Mouse (Mus musculus) T-helper 1 cell (primary cell): ENCODE data around the gene Tmbim6.

Experiments used
- in situ Hi-C: fragments of 300-600 bp; cut with MboI, MseI; formaldehyde crosslinking; loops from one replicate; pipeline ENCODE4 v1.15.1; 2025; ENCODE audit warnings: high pct_unique_total_duplicates

Gene Tmbim6

GRCm38 (mm10) chr15:99392486-99393385 lies at the start of gene Tmbim6:
Gene Tmbim6 (plus strand): TSS chr15:99392882.
- in situ Hi-C loops, result no loop called here

GRCm38 (mm10) chr15:99343414-99344147 lies 49.1 kb upstream of the Tmbim6 start:
- in situ Hi-C loops, result loop anchor here (10.0 kb wide), 1 partner anchor 1071 kb away; no protein-coding TSS in a partner anchor

GRCm38 (mm10) chr15:99344148-99344870 lies 48.4 kb upstream of the Tmbim6 start:
- in situ Hi-C loops, result loop anchor here (10.0 kb wide), 1 partner anchor 1070 kb away; no protein-coding TSS in a partner anchor

DNA sequence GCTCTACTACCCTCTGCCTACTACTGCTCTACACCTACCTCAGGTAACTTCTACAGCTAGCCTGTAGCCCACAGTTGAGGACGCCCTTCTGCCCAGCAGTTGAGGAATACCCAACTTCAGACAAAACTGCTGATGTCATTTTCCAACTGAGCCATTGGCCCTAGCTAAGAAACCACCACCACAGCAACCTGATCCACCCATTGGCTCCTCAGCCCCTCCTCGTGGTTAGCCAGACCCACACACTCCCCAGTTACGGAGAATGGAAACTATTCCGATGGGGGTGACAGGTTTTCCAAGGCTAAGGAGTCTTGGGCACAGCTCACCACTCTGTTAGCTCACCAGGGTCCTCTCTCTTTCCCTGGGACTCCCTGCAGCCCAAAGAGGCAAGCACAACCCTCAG lies 47.7 kb upstream of the Tmbim6 start:
- in situ Hi-C loops, result loop anchor here (10.0 kb wide), 1 partner anchor 1070 kb away; no protein-coding TSS in a partner anchor

DNA sequence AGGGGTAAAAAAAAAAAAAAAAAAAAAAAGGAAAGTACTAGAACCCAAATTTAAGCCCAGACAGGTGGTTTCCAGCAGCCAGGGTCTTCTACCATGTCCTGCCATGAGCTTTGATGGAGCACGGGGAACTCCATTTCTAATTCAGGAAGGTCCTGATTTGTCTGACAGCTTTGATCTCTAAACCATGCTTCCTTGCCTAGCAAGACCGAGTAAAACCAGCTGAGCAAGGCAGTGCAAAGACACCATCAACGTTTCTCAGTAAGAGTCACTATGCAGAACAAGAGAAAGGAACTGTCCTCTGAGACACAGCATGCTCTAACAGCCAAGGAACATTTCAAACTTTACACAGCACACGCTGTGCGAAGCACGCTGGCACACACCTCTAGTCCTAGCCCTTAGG lies 41.1 kb upstream of the Tmbim6 start:
- in situ Hi-C loops, result no loop called here

DNA sequence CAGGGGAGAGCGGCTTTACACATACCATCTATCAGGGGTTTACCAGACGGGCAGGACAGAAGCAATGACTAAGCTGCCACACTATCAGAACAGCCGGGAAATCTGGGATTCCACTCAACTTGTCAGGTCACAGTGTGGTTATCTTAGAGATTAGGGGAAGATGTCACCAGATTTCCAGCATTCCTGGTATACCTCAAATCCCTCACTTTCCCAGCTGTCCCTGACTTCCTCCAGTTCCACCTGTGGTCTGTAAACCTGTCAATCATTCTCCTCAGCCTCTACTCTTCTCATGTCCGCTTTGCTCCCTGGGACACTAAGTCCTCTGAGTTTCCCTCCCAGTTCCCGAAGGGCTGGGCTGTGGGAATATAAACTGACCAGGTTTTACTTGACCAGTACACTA lies 40.4 kb upstream of the Tmbim6 start:
- in situ Hi-C loops, result no loop called here

GRCm38 (mm10) chr15:99355660-99356059 lies 37.0 kb upstream of the Tmbim6 start:
- in situ Hi-C loops, result no loop called here

DNA sequence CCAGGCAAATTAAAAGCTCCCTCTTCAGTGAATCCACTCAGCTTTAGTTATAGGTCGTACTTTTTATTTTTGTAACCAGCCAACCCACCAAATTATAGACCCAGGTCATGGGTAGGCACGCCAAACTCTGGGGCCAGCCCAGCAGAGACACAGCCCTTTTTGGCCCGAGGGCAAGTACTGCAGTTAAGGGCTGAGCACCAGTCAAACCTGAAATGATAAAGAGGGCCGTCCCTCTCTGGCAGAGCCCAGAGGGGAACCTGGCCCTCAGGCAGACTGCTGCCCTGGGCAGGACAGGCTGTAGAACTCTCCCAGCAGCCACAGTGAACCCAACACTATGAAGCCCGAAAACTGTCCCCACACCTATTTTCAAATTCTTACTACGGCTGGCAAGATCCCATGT lies 36.2 kb upstream of the Tmbim6 start:
- in situ Hi-C loops, result no loop called here

- in situ Hi-C loops, result no loop called here
These were observed 33.7 kb upstream of the Tmbim6 start for GRCm38 (mm10) chr15:99358952-99359351.

- in situ Hi-C loops, result no loop called here
These were observed 28.6 kb upstream of the Tmbim6 start for GRCm38 (mm10) chr15:99364022-99364530.

DNA sequence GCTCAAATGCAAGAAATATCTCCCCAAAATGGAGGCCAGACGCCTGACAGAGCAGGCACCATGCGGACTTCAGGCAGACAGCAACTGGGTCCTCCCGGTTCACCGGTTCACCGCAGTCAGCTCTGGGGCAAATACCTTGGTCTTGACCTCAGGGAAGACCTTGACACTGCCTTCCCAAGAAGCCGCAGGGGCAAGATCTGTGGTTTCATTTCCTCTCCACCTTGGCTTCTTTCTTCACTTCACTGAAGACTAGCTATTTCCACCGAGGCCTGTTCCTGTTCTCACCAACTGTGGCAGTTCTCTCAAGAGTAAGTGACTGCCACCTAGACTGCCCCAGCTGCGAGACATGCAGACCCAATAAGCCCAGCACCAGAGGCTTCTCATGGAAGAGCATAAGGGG lies 27.8 kb upstream of the Tmbim6 start:
- in situ Hi-C loops, result no loop called here

- in situ Hi-C loops, result no loop called here
These were observed 24.0 kb upstream of the Tmbim6 start for GRCm38 (mm10) chr15:99368583-99369266.

DNA sequence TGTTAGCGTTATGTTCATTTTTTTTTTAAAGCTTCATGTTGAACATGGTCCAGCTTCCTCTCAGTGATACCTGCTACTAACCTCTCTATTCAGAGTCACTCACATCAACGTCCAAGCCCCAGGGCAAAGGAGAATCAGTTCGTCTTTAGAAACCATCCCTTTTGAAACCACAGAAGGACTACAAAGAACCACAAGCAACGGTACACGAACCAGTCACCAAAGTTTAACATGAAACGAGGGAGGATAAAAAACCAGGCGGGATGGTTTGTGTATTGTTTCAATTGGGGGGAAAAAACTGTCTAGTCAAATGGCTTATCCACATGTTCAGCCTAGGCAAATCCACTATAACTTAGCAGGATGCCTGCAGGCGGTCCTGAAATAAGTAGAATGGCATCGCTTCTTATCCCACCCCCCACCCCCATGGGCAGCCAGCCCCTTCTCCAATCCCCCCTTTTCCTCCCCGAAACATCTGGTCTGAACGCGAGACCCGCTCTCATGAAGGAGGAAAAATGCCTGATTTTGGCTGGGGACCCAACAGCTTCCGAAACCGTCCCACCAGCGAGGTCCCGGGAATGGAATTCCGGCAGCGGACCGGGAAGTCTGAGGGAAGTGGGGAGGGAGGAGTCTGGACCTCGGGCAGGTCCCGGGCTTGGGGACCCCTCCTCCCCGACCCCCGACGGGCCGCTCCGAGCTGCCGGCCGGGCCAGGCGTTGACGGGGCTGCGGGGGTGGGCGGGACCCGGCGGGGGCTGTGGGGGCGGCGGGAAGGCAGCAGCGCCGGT lies 23.1 kb upstream of the Tmbim6 start:
- in situ Hi-C loops, result no loop called here

GRCm38 (mm10) chr15:99370259-99370691 lies 22.4 kb upstream of the Tmbim6 start, which contains the start of gene Fmnl3:
Gene Fmnl3 (minus strand): TSS chr15:99370482.
- in situ Hi-C loops, result no loop called here

- in situ Hi-C loops, result no loop called here
These were observed 20.9 kb upstream of the Tmbim6 start for GRCm38 (mm10) chr15:99371526-99372340.

DNA sequence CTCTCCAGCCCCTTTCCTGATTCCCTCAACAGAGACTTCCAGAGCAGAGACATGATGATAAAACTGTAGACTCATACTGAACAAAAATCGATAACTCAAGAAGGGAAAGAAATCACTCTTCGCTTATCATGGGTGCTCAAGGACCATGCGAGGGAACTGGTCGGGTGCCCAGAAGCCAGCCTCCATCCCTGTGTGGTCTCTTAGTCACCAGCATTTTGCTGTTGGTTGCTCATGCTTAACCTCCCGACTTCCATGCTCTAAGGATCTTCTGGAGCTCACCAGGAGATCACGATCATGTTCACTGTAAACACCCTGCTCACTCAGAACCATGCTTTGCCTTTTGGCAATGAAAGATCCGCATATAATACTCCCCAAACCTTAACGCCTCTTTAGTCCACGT lies 19.9 kb upstream of the Tmbim6 start:
- in situ Hi-C loops, result no loop called here

- in situ Hi-C loops, result loop anchor here (5.0 kb wide), 1 partner anchor 48 kb away; no protein-coding TSS in a partner anchor
These were observed 17.6 kb upstream of the Tmbim6 start for GRCm38 (mm10) chr15:99375036-99375435.

DNA sequence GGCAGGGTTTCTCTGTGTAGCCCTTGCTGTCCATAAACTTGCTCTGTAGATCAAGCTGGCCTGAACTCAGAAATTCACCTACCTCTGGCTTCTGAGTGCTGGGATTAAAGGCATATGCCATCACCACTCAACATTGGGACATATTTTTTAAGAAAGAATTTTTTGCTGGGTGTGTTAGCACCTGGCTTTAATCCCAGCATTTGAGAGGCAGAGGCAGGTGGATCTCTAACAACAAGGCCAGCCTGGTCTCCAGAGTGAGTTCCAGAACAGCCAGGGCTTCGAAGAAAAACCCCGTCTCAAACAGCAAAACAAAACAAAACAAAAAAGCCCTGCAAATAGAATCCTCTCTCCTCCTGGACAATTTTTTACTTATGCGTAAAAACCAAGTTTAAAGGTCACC lies 17.1 kb upstream of the Tmbim6 start:
- in situ Hi-C loops, result loop anchor here (5.0 kb wide), 1 partner anchor 48 kb away; no protein-coding TSS in a partner anchor

- in situ Hi-C loops, result loop anchor here (5.0 kb wide), 1 partner anchor 49 kb away; no protein-coding TSS in a partner anchor
These were observed 16.4 kb upstream of the Tmbim6 start for GRCm38 (mm10) chr15:99376240-99376639.
